Mouse (Mus musculus) embryonic facial prominence, embryonic 14.5 days (tissue): Measurements from ENCODE around the gene Ush2a. TPM values are rescaled to one million over a fixed set of nuclear protein-coding genes. Genes with fewer than 3 reads are reported as not detected.

Experiments used
- ATAC-seq: fragments of 200-750 bp; cut with Nextera tagmentation; 2 replicates; pipeline ENCODE4 v1.8.0; 2017; ENCODE audit warnings: low read depth, moderate number of reproducible peaks, moderate TSS enrichment
- DNase-seq: peaks from one replicate; pipeline ENCODE4 v3.0.0-alpha.2; 2015; ENCODE audit warnings: low spot score
- H3K27ac ChIP-seq: fragments of 300-500 bp; sonication (generic); replicated peaks from 2 replicates; pipeline ENCODE4 v1.5.1; 2014; ENCODE audit warnings: low read depth, mild to moderate bottlenecking, low read length, moderate library complexity
- H3K27me3 ChIP-seq: fragments of 300-500 bp; sonication (generic); replicated peaks from 2 replicates; pipeline ENCODE4 v1.6.1; 2014; ENCODE audit warnings: low read length; ENCODE audit not compliant: control insufficient read depth, insufficient read depth
- H3K36me3 ChIP-seq: fragments of 300-500 bp; sonication (generic); 2 replicates; pipeline ENCODE4 v1.6.1; 2014; ENCODE audit warnings: low read length, mixed read lengths; ENCODE audit not compliant: control insufficient read depth, insufficient read depth
- H3K4me1 ChIP-seq: fragments of 300-500 bp; sonication (generic); 2 replicates; pipeline ENCODE4 v1.6.1; 2014; ENCODE audit warnings: antibody characterized with exemption, low read length; ENCODE audit not compliant: control insufficient read depth, insufficient read depth
- H3K4me2 ChIP-seq: fragments of 300-500 bp; sonication (generic); 2 replicates; pipeline ENCODE4 v1.6.1; 2014; ENCODE audit warnings: low read depth, mild to moderate bottlenecking, low read length, moderate library complexity, mixed read lengths
- H3K4me3 ChIP-seq: fragments of 300-500 bp; sonication (generic); 2 replicates; pipeline ENCODE4 v1.5.1; 2014; ENCODE audit warnings: low read depth, mild to moderate bottlenecking, low read length
- H3K9ac ChIP-seq: fragments of 300-500 bp; sonication (generic); 2 replicates; pipeline ENCODE4 v1.6.1; 2014; ENCODE audit warnings: low read depth, mild to moderate bottlenecking, low read length, moderate library complexity, mixed read lengths
- H3K9me3 ChIP-seq: fragments of 300-500 bp; sonication (generic); 2 replicates; pipeline ENCODE4 v1.6.1; 2016; ENCODE audit warnings: low read length; ENCODE audit not compliant: control insufficient read depth
- WGBS: fragments of 180-500 bp; shearing (Covaris S2); extraction: QIAGEN DNeasy Blood & Tissue Kit; methylation state at CpG from one replicate; pipeline ENCODE4 v1.1.7; 2014; 5-methylcytosine and 5-hydroxymethylcytosine counted together
- polyA plus RNA-seq: library from polyadenylated mRNA; unstranded; fragments of >200 nt; fragmentation: Nextera tagmentation; extraction: Ambion mirVana; gene quantifications from 2 replicates; pipeline ENCODE4 v1.2.1, GENCODE M21; 2014

The Ush2a gene
- polyA plus RNA-seq, 1 experiment from 2014 or later = 0.25 TPM

- 97% methylated on average over 3 of the region's 3 CpGs for WGBS
- Histone ChIP-seq H3K4me2 (no peak overlapping the region), H3K36me3 (no peaks in the 10 kb centered on the region), H3K9ac (no peak overlapping the region), H3K4me1 (no peaks in the 10 kb centered on the region), H3K4me3 (no peak overlapping the region), H3K27ac (no peak overlapping the region), H3K9me3 (0 out of 2 replicates have a peak, but pooled peaks cover 8% of the 10 kb centered on the region), H3K27me3 (no peaks in the 10 kb centered on the region)
- DNase-seq (no peak), ATAC-seq (no peak)
Observed at GRCm38 (mm10) chr1:188541492-188541891, 279.7 kb downstream of the Ush2a start.

DNA sequence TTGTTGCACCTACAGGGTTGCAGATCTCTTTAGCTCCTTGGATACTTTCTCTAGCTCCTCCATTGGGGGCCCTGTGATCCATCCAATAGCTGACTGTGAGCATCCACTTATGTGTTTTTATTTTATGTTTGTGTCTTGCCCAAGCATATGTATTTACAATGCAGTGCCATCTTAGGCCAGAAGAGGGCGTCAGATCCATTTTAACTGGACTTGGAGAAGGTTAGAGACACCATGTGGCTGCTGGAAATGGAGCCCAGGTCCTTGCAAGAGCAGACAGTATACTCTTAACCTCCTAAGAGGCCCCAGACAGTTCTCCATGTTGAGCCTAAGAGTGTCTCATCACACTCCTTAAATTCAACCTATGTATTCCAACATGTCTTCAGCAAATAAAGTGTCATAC lies 281.5 kb downstream of the Ush2a start:
- no peak overlapping the region for H3K4me3 ChIP-seq
- H3K36me3 ChIP-seq = no peaks in the 10 kb centered on the region
- no peak overlapping the region for H3K27ac ChIP-seq
- H3K9me3 ChIP-seq = 0 out of 2 replicates have a peak, but pooled peaks cover 7% of the 10 kb centered on the region
- no peak overlapping the region for H3K9ac ChIP-seq
- DNase-seq = no peak
- 19% methylated on average over 1 of the region's 1 CpGs for WGBS
- H3K4me2 ChIP-seq = no peak overlapping the region
- H3K4me1 ChIP-seq = no peaks in the 10 kb centered on the region
- ATAC-seq = no peak
- no peaks in the 10 kb centered on the region for H3K27me3 ChIP-seq

DNA sequence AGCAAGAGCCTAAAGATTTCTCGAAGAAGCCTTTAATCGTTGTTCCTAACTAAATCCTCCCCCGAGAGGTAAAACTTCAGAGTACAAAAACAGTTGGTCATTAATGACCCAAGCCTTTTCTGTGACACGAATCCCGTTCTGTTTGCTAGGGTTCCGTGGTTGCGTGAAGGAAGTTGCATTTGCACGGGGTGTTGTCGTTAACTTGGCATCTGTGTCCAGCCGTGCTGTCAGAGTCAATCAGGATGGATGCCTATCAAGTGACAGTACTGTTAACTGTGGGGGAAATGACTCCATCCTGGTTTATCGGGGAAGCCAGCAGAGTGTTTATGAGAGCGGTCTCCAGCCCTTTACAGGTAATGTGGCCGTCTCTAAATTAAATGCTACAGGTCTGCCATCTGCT lies 287.9 kb downstream of the Ush2a start:
- Histone ChIP-seq H3K4me1 (no peaks in the 10 kb centered on the region), H3K4me3 (no peak overlapping the region), H3K27me3 (no peaks in the 10 kb centered on the region), H3K9ac (no peak overlapping the region), H3K27ac (no peak overlapping the region), H3K4me2 (no peak overlapping the region), H3K9me3 (no peaks in the 10 kb centered on the region), H3K36me3 (no peaks in the 10 kb centered on the region)
- DNase-seq (peak; percentile 11), ATAC-seq (no peak)
- WGBS = 50% methylated on average over 13 of the region's 13 CpGs

- WGBS = 76% methylated on average over 5 of the region's 5 CpGs
- DNase-seq (no peak), ATAC-seq (no peak)
- Histone ChIP-seq H3K36me3 (no peaks in the 10 kb centered on the region), H3K4me3 (no peak overlapping the region), H3K27me3 (no peaks in the 10 kb centered on the region), H3K4me1 (no peaks in the 10 kb centered on the region), H3K4me2 (no peak overlapping the region), H3K27ac (no peak overlapping the region), H3K9me3 (no peaks in the 10 kb centered on the region), H3K9ac (no peak overlapping the region)
Observed at GRCm38 (mm10) chr1:188551802-188552201, 290.0 kb downstream of the Ush2a start.

- Histone ChIP-seq H3K9ac (no peak overlapping the region), H3K4me3 (no peak overlapping the region), H3K4me1 (no peaks in the 10 kb centered on the region), H3K9me3 (no peaks in the 10 kb centered on the region), H3K27me3 (no peaks in the 10 kb centered on the region), H3K36me3 (no peaks in the 10 kb centered on the region), H3K27ac (no peak overlapping the region), H3K4me2 (no peak overlapping the region)
- ATAC-seq (no peak), DNase-seq (no peak)
- 39% methylated on average over 2 of the region's 2 CpGs for WGBS
Observed at GRCm38 (mm10) chr1:188558911-188559310, 297.1 kb downstream of the Ush2a start.

GRCm38 (mm10) chr1:188566229-188566628 lies 304.4 kb downstream of the Ush2a start:
- DNase-seq (no peak), ATAC-seq (no peak)
- Histone ChIP-seq H3K36me3 (no peaks in the 10 kb centered on the region), H3K9me3 (no peaks in the 10 kb centered on the region), H3K4me1 (no peaks in the 10 kb centered on the region), H3K9ac (no peak overlapping the region), H3K4me2 (no peak overlapping the region), H3K4me3 (no peak overlapping the region), H3K27me3 (no peaks in the 10 kb centered on the region), H3K27ac (no peak overlapping the region)
- WGBS = 83% methylated on average over 5 of the region's 5 CpGs

DNA sequence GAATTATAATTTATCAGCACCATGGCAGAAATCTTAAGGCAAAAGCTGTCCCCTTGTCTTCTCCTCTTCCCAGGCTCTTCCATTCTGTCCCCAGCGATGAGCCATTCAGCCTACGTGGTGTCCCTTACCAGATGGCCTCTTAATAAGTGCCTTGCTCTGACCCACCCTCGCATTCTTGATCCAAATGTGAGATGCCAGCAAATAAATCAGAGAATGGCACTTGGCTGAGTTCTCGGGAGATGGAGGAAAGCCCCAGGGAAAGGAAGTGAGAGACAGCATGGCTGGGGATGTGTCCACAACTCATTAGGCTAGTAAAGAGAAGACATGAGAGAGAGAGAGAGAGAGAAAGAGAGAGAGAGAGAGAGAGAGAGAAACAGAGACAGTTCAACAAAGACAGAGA lies 305.7 kb downstream of the Ush2a start:
- Histone ChIP-seq H3K4me3 (no peak overlapping the region), H3K9me3 (no peaks in the 10 kb centered on the region), H3K27me3 (no peaks in the 10 kb centered on the region), H3K4me2 (no peak overlapping the region), H3K36me3 (no peaks in the 10 kb centered on the region), H3K9ac (no peak overlapping the region), H3K4me1 (no peaks in the 10 kb centered on the region), H3K27ac (no peak overlapping the region)
- DNase-seq (no peak), ATAC-seq (no peak)
- 69% methylated on average over 4 of the region's 4 CpGs for WGBS

DNA sequence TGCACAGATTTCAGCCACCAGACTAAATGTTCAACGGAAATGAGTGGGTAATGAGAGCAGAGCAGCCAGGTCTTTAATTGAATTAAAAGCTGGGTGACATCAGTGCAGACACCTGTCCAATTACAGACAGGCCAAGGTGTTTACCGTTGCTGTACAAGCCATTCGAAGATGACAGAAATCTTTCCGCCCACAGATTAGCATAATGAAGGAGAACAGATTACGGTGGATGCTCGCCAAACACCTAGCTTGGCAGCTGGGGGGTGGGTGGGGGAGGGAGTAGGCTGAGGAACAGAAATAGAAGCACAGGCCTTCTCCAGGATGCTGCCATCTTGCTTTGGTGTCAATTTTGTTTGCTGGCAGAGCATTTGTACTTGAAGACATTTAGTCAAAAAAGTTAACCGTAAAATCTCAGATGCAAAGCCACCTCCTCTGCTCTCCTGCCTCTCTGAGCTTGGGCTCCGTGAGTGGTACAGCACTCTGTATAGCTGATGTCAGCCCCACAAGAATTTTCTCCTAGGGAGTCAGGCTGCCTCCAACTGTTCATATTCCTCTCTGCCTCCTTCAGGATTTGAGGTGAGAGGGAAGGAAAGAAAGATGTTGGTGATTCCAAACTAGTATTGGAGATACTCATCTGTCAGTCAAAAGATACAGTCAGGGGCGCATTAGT lies 306.6 kb downstream of the Ush2a start:
- WGBS = 80% methylated on average over 9 of the region's 9 CpGs
- H3K9me3 ChIP-seq = no peaks in the 10 kb centered on the region
- peak; percentile 10 for DNase-seq
- peak; percentile 44; the same call in 1 of the 2 replicates for ATAC-seq
- H3K27me3 ChIP-seq = no peaks in the 10 kb centered on the region
- no peaks in the 10 kb centered on the region for H3K36me3 ChIP-seq
- no peak overlapping the region for H3K9ac ChIP-seq
- H3K4me3 ChIP-seq = no peak overlapping the region
- no peak overlapping the region for H3K27ac ChIP-seq
- no peaks in the 10 kb centered on the region for H3K4me1 ChIP-seq
- no peak overlapping the region for H3K4me2 ChIP-seq

- Histone ChIP-seq H3K27me3 (no peaks in the 10 kb centered on the region), H3K4me3 (no peak overlapping the region), H3K27ac (no peak overlapping the region), H3K4me2 (no peak overlapping the region), H3K9me3 (no peaks in the 10 kb centered on the region), H3K9ac (no peak overlapping the region), H3K36me3 (no peaks in the 10 kb centered on the region), H3K4me1 (no peaks in the 10 kb centered on the region)
- no peak for ATAC-seq
- DNase-seq = no peak
- 79% methylated on average over 8 of the region's 8 CpGs for WGBS
Observed at GRCm38 (mm10) chr1:188576246-188576747, 314.5 kb downstream of the Ush2a start.
